Comparison of ENCODE assay signal across 7 mouse cellular contexts in the genomic region with DNA sequence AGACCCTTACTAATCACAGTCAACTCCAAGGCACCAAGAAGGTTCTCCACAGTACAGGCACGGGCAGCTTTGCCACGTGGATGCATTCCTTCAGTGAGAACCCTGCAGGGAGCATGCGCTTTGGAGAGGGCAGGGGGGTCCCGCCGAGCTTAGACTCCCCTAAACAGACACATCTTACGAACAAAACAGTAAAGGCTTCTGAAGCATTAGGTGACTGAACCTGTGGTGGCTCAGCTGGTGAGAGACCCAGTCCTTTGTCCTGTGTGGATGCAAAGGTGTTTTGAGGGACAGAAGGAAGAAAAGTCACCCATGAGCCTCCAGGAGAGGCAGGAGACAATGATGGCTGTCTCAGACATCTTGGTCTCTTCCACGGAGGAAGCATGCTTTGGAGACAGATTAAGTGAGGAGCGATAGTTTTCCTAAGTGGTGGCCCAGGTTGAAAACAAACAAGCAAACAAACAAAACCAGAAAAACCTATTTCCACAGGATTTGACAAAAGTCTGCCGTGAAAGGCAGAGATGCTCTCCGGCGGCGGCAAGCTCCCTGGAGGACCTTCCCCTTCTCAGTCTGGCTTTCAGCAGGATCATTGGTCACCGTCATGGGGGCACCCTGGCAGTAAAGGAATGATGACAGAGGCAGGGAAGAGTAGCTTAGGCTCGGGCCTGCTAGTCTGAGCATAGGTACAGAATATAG.
A peak's percentile ranks its signal among the peaks of the same experiment; 100 is the strongest.
DNase-seq lines count a peak whose midpoint lies in the region; ATAC-seq and TF ChIP-seq lines count a peak whose summit lies in the region.

No protein-coding gene starts in this region.

- H3K36me3 ChIP-seq in embryonic facial prominence, embryonic 15.5 days: no peaks in the 10 kb centered on the region
- peaks cover 25% of the 10 kb centered on the region for H3K36me3 ChIP-seq in intestine, postnatal 0 days (ENCODE audit: control insufficient read depth, insufficient read depth)

- no peak overlapping the region for H3K9ac ChIP-seq in embryonic facial prominence, embryonic 15.5 days
- H3K9ac ChIP-seq in intestine, postnatal 0 days (ENCODE audit: low read depth, low read length): no peak overlapping the region

- no peak for ATAC-seq in embryonic facial prominence, embryonic 15.5 days (ENCODE audit: insufficient number of reproducible peaks, low FRiP score, low TSS enrichment, low read depth)
- no peak for ATAC-seq in intestine, postnatal 0 days

- no peaks in the 10 kb centered on the region for H3K9me3 ChIP-seq in embryonic facial prominence, embryonic 15.5 days (replicated peaks)
- no peaks in the 10 kb centered on the region for H3K9me3 ChIP-seq in intestine, postnatal 0 days (ENCODE audit: control insufficient read depth)

- no peak overlapping the region for H3K4me2 ChIP-seq in embryonic facial prominence, embryonic 15.5 days (replicated peaks)
- no peak overlapping the region for H3K4me2 ChIP-seq in intestine, postnatal 0 days (replicated peaks; ENCODE audit: low read depth)

- DNase-seq in left cerebral cortex, adult 2 months (ENCODE audit: extremely low spot score in 1 of 2, low spot score in 2 of 2): no peak
- DNase-seq in left cerebral cortex, adult 9 months (ENCODE audit: low spot score in 2 of 2): no peak
- DNase-seq in retina, postnatal 1 day: peak; percentile 37
- DNase-seq in adrenal gland, postnatal 36 days: no peak
- no peak for DNase-seq in MN1 (ENCODE audit: low spot score)

- H3K4me3 ChIP-seq in left cerebral cortex, adult 2 months: no peak overlapping the region
- H3K4me3 ChIP-seq in embryonic facial prominence, embryonic 15.5 days (replicated peaks): no peak overlapping the region
- H3K4me3 ChIP-seq in intestine, postnatal 0 days (ENCODE audit: low read depth, low read length): no peak overlapping the region

- H3K27ac ChIP-seq in left cerebral cortex, adult 2 months: peak overlapping the region; percentile 22; the same call in 1 of the 2 replicates
- H3K27ac ChIP-seq in embryonic facial prominence, embryonic 15.5 days (replicated peaks): peak overlapping the region; percentile 81
- H3K27ac ChIP-seq in intestine, postnatal 0 days (ENCODE audit: low read depth, low read length): peak overlapping the region; percentile 15; the same call in 1 of the 2 replicates

- intact Hi-C loops in left cerebral cortex, adult 2 months (cut with DNase I): no loop called here

- 14% methylated on average over 14 of the region's 14 CpGs for WGBS in embryonic facial prominence, embryonic 15.5 days
- WGBS in intestine, postnatal 0 days: 58% methylated on average over 14 of the region's 14 CpGs

- no peaks in the 10 kb centered on the region for H3K27me3 ChIP-seq in embryonic facial prominence, embryonic 15.5 days
- no peaks in the 10 kb centered on the region for H3K27me3 ChIP-seq in intestine, postnatal 0 days (replicated peaks; ENCODE audit: control insufficient read depth, insufficient read depth, low read length)

- TF ChIP-seq CTCF in left cerebral cortex, adult 2 months (IDR thresholded peaks at IDR 0.05): no peak
- TF ChIP-seq CTCF in intestine, postnatal 0 days (IDR thresholded peaks at IDR 0.05; ENCODE audit: low read depth): no peak

- H3K4me1 ChIP-seq in embryonic facial prominence, embryonic 15.5 days: peaks cover 51% of the 10 kb centered on the region
- H3K4me1 ChIP-seq in intestine, postnatal 0 days (replicated peaks; ENCODE audit: control insufficient read depth, insufficient read depth, low read length): peaks cover 5% of the 10 kb centered on the region

Comparison
In these comparisons a context has a peak if more than half of its experiments do, and no peak if none do; other contexts are left out.
1. H3K27ac ChIP-seq: peak in every context shown above with its lines; median percentile 81 in embryonic facial prominence, embryonic 15.5 days; 22 in left cerebral cortex, adult 2 months; 15 in intestine, postnatal 0 days.